Mouse (Mus musculus) CH12.LX (cell line): ENCODE measurements around the gene B4galt1. TPM values are rescaled to one million over a fixed set of nuclear protein-coding genes. Genes with fewer than 3 reads are reported as not detected.

ENCODE experiments used
- DNase-seq: peaks from one replicate; pipeline ENCODE4 v3.0.0-alpha.2; 2013; ENCODE audit errors: extremely low read depth
- H3K27ac ChIP-seq: 2 replicates; pipeline ENCODE4 v1.5.1; 2012; ENCODE audit warnings: low read depth, mild to moderate bottlenecking, control low read depth, moderate library complexity; ENCODE audit not compliant: insufficient read depth
- H3K27me3 ChIP-seq: replicated peaks from 2 replicates; pipeline ENCODE3; 2012; ENCODE audit warnings: inconsistent platforms
- H3K36me3 ChIP-seq, 2 experiments: replicated peaks in 1 of 2; 2 replicates each; pipeline versions ENCODE3 to v1.6.1; 2012; ENCODE audit warnings: inconsistent platforms in 1 of 2, low read length in 1 of 2, mild to moderate bottlenecking in 1 of 2, mixed read lengths in 1 of 2, moderate library complexity in 1 of 2; ENCODE audit not compliant: control insufficient read depth in 1 of 2, insufficient read depth in 1 of 2
- H3K4me1 ChIP-seq, 2 experiments: 2 replicates each; pipeline ENCODE4 v1.6.1; 2012; ENCODE audit warnings: inconsistent platforms in 1 of 2, moderate library complexity in 1 of 2; ENCODE audit not compliant: insufficient read depth in 2 of 2, control insufficient read depth in 1 of 2
- H3K4me2 ChIP-seq: 2 replicates; pipeline ENCODE4 v1.6.1; 2012; ENCODE audit warnings: low read depth, mild to moderate bottlenecking, control low read depth; ENCODE audit not compliant: poor library complexity, insufficient read depth, severe bottlenecking
- H3K4me3 ChIP-seq, 3 experiments: fragments of 150-350 bp in 1 of 3; sonication (generic) in 1 of 3; replicated peaks in 1 of 3; 2 replicates each; pipeline versions ENCODE3 to v1.5.1; 2011 to 2012; ENCODE audit warnings: low read depth in 2 of 3, low read length in 2 of 3, mild to moderate bottlenecking in 2 of 3, moderate library complexity in 2 of 3, control low read depth in 1 of 3, improper control_type of control experiment in 1 of 3, inconsistent platforms in 1 of 3, mixed read lengths in 1 of 3; ENCODE audit not compliant: poor library complexity in 1 of 3
- H3K79me2 ChIP-seq: replicated peaks from 2 replicates; pipeline ENCODE4 v1.6.1; 2012; ENCODE audit warnings: mild to moderate bottlenecking, moderate library complexity; ENCODE audit not compliant: control insufficient read depth, poor library complexity, insufficient read depth, severe bottlenecking; ENCODE audit errors: extremely low read depth
- H3K9ac ChIP-seq: 2 replicates; pipeline ENCODE4 v1.6.1; 2012; ENCODE audit warnings: low read depth, mild to moderate bottlenecking, control low read depth, moderate library complexity; ENCODE audit not compliant: insufficient read depth
- H3K9me3 ChIP-seq: replicated peaks from 2 replicates; pipeline ENCODE3; 2012; ENCODE audit warnings: low read length, inconsistent platforms, mixed read lengths
- BHLHE40 ChIP-seq: IDR thresholded peaks from 2 replicates; pipeline ENCODE4 v1.6.1; 2011; ENCODE audit warnings: mild to moderate bottlenecking, low read depth, low read length, improper control_type of control experiment
- CHD1 ChIP-seq: IDR thresholded peaks from 2 replicates; pipeline ENCODE4 v1.6.1; 2012; ENCODE audit warnings: low read depth, low read length, improper control_type of control experiment, inconsistent platforms
- CHD2 ChIP-seq: IDR thresholded peaks from 2 replicates; pipeline ENCODE4 v1.6.1; 2011; ENCODE audit warnings: low read length, improper control_type of control experiment
- ETS1 ChIP-seq: conservative IDR thresholded peaks from 2 replicates; pipeline ENCODE4 v1.6.1; 2012; ENCODE audit warnings: low read depth, mild to moderate bottlenecking, inconsistent platforms, low read length, improper control_type of control experiment, moderate library complexity
- MEF2A ChIP-seq: IDR thresholded peaks from 2 replicates; pipeline ENCODE4 v1.6.1; 2014; ENCODE audit warnings: low read depth, mild to moderate bottlenecking, inconsistent platforms, low read length, improper control_type of control experiment, borderline replicate concordance
- MXI1 ChIP-seq: IDR thresholded peaks from 2 replicates; pipeline ENCODE4 v1.6.1; 2011; ENCODE audit warnings: mild to moderate bottlenecking, low read depth, low read length, improper control_type of control experiment
- MYC ChIP-seq: IDR thresholded peaks from 2 replicates; pipeline ENCODE4 v1.6.1; 2011; ENCODE audit warnings: low read depth, mild to moderate bottlenecking, improper control_type of control experiment, low read length
- SIN3A ChIP-seq: IDR thresholded peaks from 2 replicates; pipeline ENCODE4 v1.6.1; 2012; ENCODE audit warnings: low read length, improper control_type of control experiment, inconsistent platforms
- TBP ChIP-seq: conservative IDR thresholded peaks from 2 replicates; pipeline ENCODE4 v1.6.1; 2011; ENCODE audit warnings: low read depth, low read length, improper control_type of control experiment
- TCF12 ChIP-seq: IDR thresholded peaks from 2 replicates; pipeline ENCODE4 v1.6.1; 2014; ENCODE audit warnings: low read depth, mild to moderate bottlenecking, inconsistent platforms, low read length, improper control_type of control experiment
- UBTF ChIP-seq: IDR thresholded peaks from 2 replicates; pipeline ENCODE4 v1.6.1; 2012; ENCODE audit warnings: low read depth, mild to moderate bottlenecking, inconsistent platforms, low read length, improper control_type of control experiment, moderate library complexity
- dilution Hi-C: fragments of 300-500 bp; cut with MboI; formaldehyde crosslinking; loops from 2 replicates; pipeline ENCODE4 v1.14.3; 2020; ENCODE audit warnings: low sequenced_read_pairs; ENCODE audit not compliant: extremely low pct_unique_long_range_greater_than_20kb, extremely low pct_ligation_motif_present
- in situ Hi-C: fragments of 300-500 bp; cut with MboI; formaldehyde crosslinking; loops from 3 replicates; pipeline ENCODE4 v1.14.3; 2019; ENCODE audit warnings: low sequenced_read_pairs, low pct_ligation_motif_present, low pct_unique_long_range_greater_than_20kb, mixed read lengths
- polyA plus RNA-seq: library from polyadenylated mRNA; unstranded; fragments of >175 nt; gene quantifications from 2 replicates; pipeline ENCODE4 v1.2.1, GENCODE M21; 2012; ENCODE audit warnings: low read depth; ENCODE audit not compliant: insufficient read length
- total RNA-seq, 2 experiments: library from RNA; depleted of rRNA; stranded (reverse); fragments of 300-350 nt in 1 of 2; fragments of >200 nt in 1 of 2; gene quantifications; 2 replicates each; pipeline ENCODE4 v1.2.3; 2012 to 2014

Gene B4galt1
- total and polyA plus RNA-seq, 3 experiments: 46.6 to 80.2 (median 66.6) TPM

- Histone ChIP-seq H3K27me3 (no peaks in the 10 kb centered on the region), H3K79me2 (peaks cover 55% of the 10 kb centered on the region), H3K4me1 (peaks cover 17 to 58% of the 10 kb centered on the region in 2 experiments), H3K9ac (peak overlapping the region; percentile 81), H3K4me2 (peak overlapping the region; percentile 66), H3K9me3 (no peaks in the 10 kb centered on the region), H3K36me3 (peaks cover 4 to 32% of the 10 kb centered on the region in 2 experiments), H3K27ac (peak overlapping the region; percentile 91), H3K4me3 (peak overlapping the region; percentile 92 to 99 (median 92))
- in situ Hi-C loops: no loop called here
- TF ChIP-seq MYC: peak; percentile 15; the same call in 1 of the 2 replicates
- peak; percentile 88 for TF ChIP-seq MEF2A
- TF ChIP-seq TCF12: no peak
- peak; percentile 49; the same call in 1 of the 2 replicates for TF ChIP-seq MXI1
- peak; percentile 51; the same call in 1 of the 2 replicates for TF ChIP-seq SIN3A
- TF ChIP-seq UBTF: peak; percentile 8; the same call in 1 of the 2 replicates
- TF ChIP-seq BHLHE40: no peak
- TF ChIP-seq ETS1: peak; percentile 71
- dilution Hi-C loops: no loop called here
- no peak for DNase-seq
Observed at GRCm38 (mm10) chr4:40852249-40852781, 1.5 kb downstream of the B4galt1 start.

- H3K9me3 ChIP-seq: no peaks in the 10 kb centered on the region
- H3K27me3 ChIP-seq: no peaks in the 10 kb centered on the region
- peaks cover 18 to 58% of the 10 kb centered on the region in 2 experiments for H3K4me1 ChIP-seq
- TF ChIP-seq CHD2: no peak
- TF ChIP-seq CHD1: peak; percentile 7; the same call in 1 of the 2 replicates
- peak; percentile 43; the same call in 1 of the 2 replicates for TF ChIP-seq TBP
- peak overlapping the region; percentile 92 to 99 (median 92) for H3K4me3 ChIP-seq
- no peak for DNase-seq
- H3K9ac ChIP-seq: peak overlapping the region; percentile 81
- peaks cover 4 to 34% of the 10 kb centered on the region in 2 experiments for H3K36me3 ChIP-seq
- dilution Hi-C loops: no loop called here
- H3K79me2 ChIP-seq: peaks cover 60% of the 10 kb centered on the region
- H3K27ac ChIP-seq: peak overlapping the region; percentile 91
- in situ Hi-C loops: no loop called here
- H3K4me2 ChIP-seq: peak overlapping the region; percentile 66
Observed at GRCm38 (mm10) chr4:40851763-40852248, 2.0 kb downstream of the B4galt1 start.
